Mouse (Mus musculus) kidney, adult 9 months (tissue): ENCODE results near the gene Mpg.

ENCODE experiments used
- DNase-seq: peaks from one replicate; pipeline ENCODE4 v3.0.0; 2022

Gene Mpg

GRCm38 (mm10) chr11:32233895-32234294, 7.6 kb downstream of the Mpg start:
- no peak for DNase-seq

- DNase-seq: peak; percentile 57
These were observed 8.6 kb downstream of the Mpg start for GRCm38 (mm10) chr11:32234816-32235485.

- peak; percentile 91 for DNase-seq
These were observed 9.3 kb downstream of the Mpg start for GRCm38 (mm10) chr11:32235646-32236045.

GRCm38 (mm10) chr11:32236132-32236531, 9.8 kb downstream of the Mpg start:
- DNase-seq: no peak

- DNase-seq: peak; percentile 66
These were observed 10.6 kb downstream of the Mpg start for GRCm38 (mm10) chr11:32236712-32237410.

- no peak for DNase-seq
These were observed 11.1 kb downstream of the Mpg start for GRCm38 (mm10) chr11:32237411-32237795.

GRCm38 (mm10) chr11:32238093-32238860, 12.0 kb downstream of the Mpg start:
- peak; percentile 86 for DNase-seq

- DNase-seq: peak; percentile 56
These were observed 15.1 kb downstream of the Mpg start for GRCm38 (mm10) chr11:32241391-32241790.

- no peak for DNase-seq
These were observed 15.9 kb downstream of the Mpg start for GRCm38 (mm10) chr11:32242209-32242608.

GRCm38 (mm10) chr11:32243205-32243955, 17.1 kb downstream of the Mpg start:
- peak; percentile 39 for DNase-seq

- no peak for DNase-seq
These were observed 17.8 kb downstream of the Mpg start for GRCm38 (mm10) chr11:32244064-32244463.

- DNase-seq: no peak
These were observed 18.3 kb downstream of the Mpg start for GRCm38 (mm10) chr11:32244617-32245016.

- DNase-seq: no peak
These were observed 19.3 kb downstream of the Mpg start for GRCm38 (mm10) chr11:32245614-32246013.

- DNase-seq: no peak
These were observed 20.8 kb downstream of the Mpg start for GRCm38 (mm10) chr11:32247068-32247467.

GRCm38 (mm10) chr11:32248350-32248749, 22.0 kb downstream of the Mpg start:
- no peak for DNase-seq

GRCm38 (mm10) chr11:32250880-32251763, 24.8 kb downstream of the Mpg start:
- DNase-seq: no peak

- DNase-seq: no peak
These were observed 26.8 kb downstream of the Mpg start for GRCm38 (mm10) chr11:32253121-32253520.

GRCm38 (mm10) chr11:32256146-32256545, 29.8 kb downstream of the Mpg start:
- DNase-seq: no peak

- no peak for DNase-seq
These were observed 30.3 kb downstream of the Mpg start for GRCm38 (mm10) chr11:32256566-32256965.

GRCm38 (mm10) chr11:32262674-32263415, 36.5 kb downstream of the Mpg start:
- DNase-seq: no peak

GRCm38 (mm10) chr11:32265117-32265738, 38.9 kb downstream of the Mpg start:
- no peak for DNase-seq
